Mouse (Mus musculus): ENCODE measurements around the gene Ptgis.

Gene Ptgis

GRCm38 (mm10) chr2:167190076-167190399, 50.4 kb downstream of the Ptgis start, which contains the start of gene Kcnb1:
Gene Kcnb1 (minus strand): TSS chr2:167190155.
- peak; percentile 71 for DNase-seq (ENCODE audit: low spot score)

GRCm38 (mm10) chr2:167189291-167190075, 50.9 kb downstream of the Ptgis start:
- DNase-seq (ENCODE audit: low spot score): peak; percentile 68

- peak; percentile 79 for DNase-seq (ENCODE audit: low spot score)
Measured at GRCm38 (mm10) chr2:167188315-167189207, 51.8 kb downstream of the Ptgis start.

DNA sequence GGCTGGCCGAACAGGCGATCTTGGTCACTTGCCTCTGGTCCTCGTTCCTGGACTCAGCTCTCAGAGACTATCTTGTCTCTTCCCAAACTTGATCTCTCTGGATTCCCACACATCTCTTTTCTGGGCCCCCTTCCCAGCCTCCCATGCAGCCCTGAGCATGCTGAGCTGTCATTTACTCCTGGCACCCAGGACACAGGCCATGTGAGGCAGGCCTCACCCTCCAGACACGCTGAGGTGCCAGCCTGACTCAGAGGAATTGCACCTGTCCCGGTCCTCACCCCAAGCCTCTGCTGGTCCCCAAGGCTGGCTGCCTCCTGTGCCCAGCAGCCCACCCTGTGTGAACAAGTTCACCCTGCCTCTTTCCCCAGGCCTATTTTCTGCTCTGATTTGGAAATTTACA, 53.3 kb downstream of the Ptgis start:
- DNase-seq (ENCODE audit: low spot score): no peak

GRCm38 (mm10) chr2:167186544-167186943, 53.9 kb downstream of the Ptgis start:
- no peak for DNase-seq (ENCODE audit: low spot score)

- DNase-seq (ENCODE audit: low spot score): no peak
Measured at GRCm38 (mm10) chr2:167186003-167186402, 54.4 kb downstream of the Ptgis start.

GRCm38 (mm10) chr2:167185432-167185831, 55.0 kb downstream of the Ptgis start:
- no peak for DNase-seq (ENCODE audit: low spot score)

- DNase-seq (ENCODE audit: low spot score): no peak
Measured at GRCm38 (mm10) chr2:167181662-167182389, 58.6 kb downstream of the Ptgis start.

DNA sequence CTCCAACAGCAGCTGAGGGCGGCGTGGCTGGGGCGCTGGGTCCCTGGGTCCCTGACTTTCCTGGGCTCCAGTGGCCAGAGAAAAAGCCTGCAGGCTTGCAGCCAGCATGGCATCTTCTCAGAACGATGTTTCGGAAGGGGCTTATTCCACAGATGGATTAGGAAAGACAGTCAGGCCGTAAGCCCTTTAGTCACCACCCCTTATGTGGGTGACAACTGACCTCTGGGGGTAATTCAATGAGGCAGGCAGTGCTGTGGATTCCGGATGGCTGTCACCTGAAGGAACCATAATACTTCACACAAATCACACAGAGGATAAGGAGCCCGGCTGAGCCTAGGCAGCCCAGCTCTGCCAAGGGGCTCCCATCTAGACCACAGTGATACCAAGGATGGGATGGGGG, 59.3 kb downstream of the Ptgis start:
- DNase-seq (ENCODE audit: low spot score): no peak

GRCm38 (mm10) chr2:167179301-167179700, 61.1 kb downstream of the Ptgis start:
- DNase-seq (ENCODE audit: low spot score): no peak

DNA sequence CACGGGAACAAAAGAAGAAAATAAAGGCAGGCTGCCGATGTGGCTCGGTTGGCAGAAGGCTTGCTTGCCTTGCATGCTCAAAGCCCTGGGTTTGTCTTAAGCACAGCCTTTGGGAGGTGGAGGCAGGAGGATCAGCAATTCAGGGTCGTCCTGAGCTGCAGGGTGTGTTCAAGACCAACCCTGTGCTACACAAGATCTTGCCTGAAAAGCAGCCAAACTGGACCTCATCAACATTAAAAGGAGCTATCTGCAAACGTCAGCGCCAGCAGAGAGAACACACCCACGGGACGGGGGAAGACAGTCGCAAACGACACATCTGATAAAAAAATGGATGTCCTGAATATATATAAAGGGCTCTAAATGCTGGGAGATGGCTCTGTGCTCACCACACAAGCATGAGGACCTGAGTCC, 63.2 kb downstream of the Ptgis start:
- no peak for DNase-seq (ENCODE audit: low spot score)

DNA sequence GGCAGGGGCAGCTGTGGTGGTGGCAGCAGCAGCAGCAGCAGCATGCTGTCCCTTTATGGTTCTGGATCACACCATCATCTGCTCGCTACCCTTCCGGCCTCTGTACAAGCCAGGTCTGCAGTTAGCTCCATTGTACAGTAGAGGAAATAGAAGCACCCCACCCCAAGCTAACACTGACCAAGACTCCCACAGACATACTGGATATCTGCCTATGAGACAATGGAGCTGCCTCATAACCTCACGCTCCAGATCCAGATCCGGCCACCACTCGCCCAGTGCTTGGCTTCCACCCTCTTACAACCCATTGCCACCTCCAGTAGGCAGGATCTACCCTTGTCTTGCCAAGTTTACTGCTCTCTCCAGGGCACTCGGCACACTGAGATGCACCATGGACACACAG, 65.1 kb downstream of the Ptgis start:
- no peak for DNase-seq (ENCODE audit: low spot score)

DNA sequence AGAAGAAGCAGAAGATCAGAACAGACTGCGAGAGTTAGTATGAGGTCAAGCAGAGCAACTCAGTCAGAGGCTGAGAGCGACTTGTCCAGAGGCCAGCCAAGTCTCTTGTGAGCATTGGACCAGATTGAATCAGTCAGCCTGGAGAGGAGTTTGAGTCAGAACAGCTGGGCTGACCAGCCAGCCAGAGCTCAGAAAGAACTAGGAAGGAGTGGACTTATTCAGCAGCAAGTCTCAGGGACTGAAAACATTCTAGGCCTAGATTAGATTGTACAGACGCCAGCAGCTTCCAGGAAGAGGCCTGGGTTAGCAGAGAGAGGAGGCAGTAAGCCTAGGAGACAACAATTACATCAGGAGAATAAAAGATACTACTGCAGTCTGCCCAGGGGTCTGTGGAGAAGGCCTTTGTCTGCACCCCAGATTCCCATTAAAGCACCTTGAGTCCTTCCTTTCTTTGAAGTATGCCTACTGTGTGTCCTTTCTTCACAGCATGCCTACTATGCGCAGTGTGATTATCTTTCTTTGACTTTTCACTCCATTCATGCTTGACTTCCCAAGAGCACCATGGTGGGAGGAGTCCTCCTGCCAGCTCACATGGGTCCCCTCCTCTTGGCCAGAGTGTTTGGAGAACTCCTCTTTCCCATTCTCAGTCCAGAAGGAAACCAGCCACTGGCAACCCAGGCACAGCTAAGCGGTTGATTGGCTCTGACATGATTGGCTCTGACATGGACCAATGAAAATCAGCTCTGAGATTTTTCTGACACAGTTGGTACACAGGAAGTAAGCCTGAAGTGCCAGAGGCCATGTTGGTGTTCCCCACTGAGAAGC, 67.1 kb downstream of the Ptgis start:
- DNase-seq (ENCODE audit: low spot score): no peak

GRCm38 (mm10) chr2:167167515-167168212, 72.7 kb downstream of the Ptgis start:
- no peak for DNase-seq (ENCODE audit: low spot score)

- no peak for DNase-seq (ENCODE audit: low spot score)
Measured at GRCm38 (mm10) chr2:167163600-167163999, 76.8 kb downstream of the Ptgis start.

- no peak for DNase-seq (ENCODE audit: low spot score)
Measured at GRCm38 (mm10) chr2:167163134-167163533, 77.3 kb downstream of the Ptgis start.

GRCm38 (mm10) chr2:167162516-167163021, 77.8 kb downstream of the Ptgis start:
- DNase-seq (ENCODE audit: low spot score): no peak

DNA sequence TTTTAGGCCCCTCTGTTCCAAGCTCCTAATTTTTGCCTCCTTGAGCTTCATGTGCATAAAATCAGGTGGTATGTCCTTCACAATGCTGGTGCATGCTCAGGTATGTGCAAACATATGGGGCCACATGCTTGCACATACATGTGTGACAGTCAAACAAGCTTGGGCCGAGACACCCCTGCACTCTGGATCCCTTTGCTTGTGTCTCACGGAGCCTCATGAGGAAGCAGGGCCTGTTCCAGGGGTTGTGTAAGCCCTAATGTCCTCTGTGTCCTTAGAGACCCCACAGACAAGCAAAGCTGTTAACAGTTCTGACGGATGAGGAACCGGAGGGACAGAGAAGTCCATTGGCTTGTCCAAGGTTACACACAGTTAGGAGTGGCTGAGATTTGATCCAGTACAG, 80.7 kb downstream of the Ptgis start:
- DNase-seq (ENCODE audit: low spot score): no peak

- DNase-seq (ENCODE audit: low spot score): no peak
Measured at GRCm38 (mm10) chr2:167158780-167159179, 81.6 kb downstream of the Ptgis start.

GRCm38 (mm10) chr2:167156118-167156715, 84.2 kb downstream of the Ptgis start:
- DNase-seq (ENCODE audit: low spot score): no peak

Data from embryo, embryonic 10.5 days (tissue).